Mouse (Mus musculus) testis, adult 2 months (tissue): ENCODE data around the gene Mdga1. TPM values are rescaled to one million over a fixed set of nuclear protein-coding genes. Genes with fewer than 3 reads are reported as not detected.

Experiments used
- H3K27ac ChIP-seq: fragments of 200-500 bp; 2 replicates; pipeline ENCODE4 v1.5.1; 2012; ENCODE audit warnings: low read depth, low read length; ENCODE audit not compliant: control insufficient read depth, insufficient read depth
- H3K27me3 ChIP-seq: fragments of 200-500 bp; 2 replicates; pipeline ENCODE4 v1.6.1; 2012; ENCODE audit warnings: mild to moderate bottlenecking, low read length, moderate library complexity; ENCODE audit not compliant: control insufficient read depth, insufficient read depth
- H3K36me3 ChIP-seq: fragments of 200-500 bp; 2 replicates; pipeline ENCODE4 v1.6.1; 2012; ENCODE audit warnings: mild to moderate bottlenecking, low read length; ENCODE audit not compliant: control insufficient read depth, insufficient read depth
- H3K4me1 ChIP-seq: fragments of 200-500 bp; 2 replicates; pipeline ENCODE4 v1.6.1; 2012; ENCODE audit warnings: low read length; ENCODE audit not compliant: control insufficient read depth, insufficient read depth
- H3K4me3 ChIP-seq: fragments of 200-500 bp; 2 replicates; pipeline ENCODE4 v1.5.1; 2012; ENCODE audit warnings: low read depth, mild to moderate bottlenecking, low read length, moderate library complexity, mixed read lengths; ENCODE audit not compliant: control insufficient read depth
- CTCF ChIP-seq: fragments of 200-500 bp; IDR thresholded peaks from 2 replicates; pipeline ENCODE4 v1.5.1; 2012; ENCODE audit warnings: low read depth, mild to moderate bottlenecking, inconsistent platforms, low read length, moderate library complexity; ENCODE audit not compliant: control insufficient read depth, insufficient read depth, insufficient replicate concordance
- POLR2A ChIP-seq: fragments of 200-500 bp; IDR thresholded peaks from 2 replicates; pipeline ENCODE4 v1.6.1; 2012; ENCODE audit warnings: low read depth, mild to moderate bottlenecking, inconsistent platforms, low read length, moderate library complexity; ENCODE audit not compliant: control insufficient read depth
- polyA plus RNA-seq: library from polyadenylated mRNA; depleted of rRNA; stranded (reverse); fragments of >200 nt; gene quantifications from 2 replicates; pipeline ENCODE4 v1.2.3, GENCODE M21; 2012

Gene Mdga1
- polyA plus RNA-seq, 1 experiment, result 0.42 TPM

GRCm38 (mm10) chr17:29849436-29849797 lies 120.5 kb downstream of the Mdga1 start:
- no peaks in the 10 kb centered on the region for H3K27me3 ChIP-seq
- H3K4me1 ChIP-seq, result peaks cover 6% of the 10 kb centered on the region
- no peak overlapping the region for H3K27ac ChIP-seq
- no peaks in the 10 kb centered on the region for H3K36me3 ChIP-seq
- TF ChIP-seq POLR2A, result no peak
- TF ChIP-seq CTCF, result no peak
- no peak overlapping the region for H3K4me3 ChIP-seq

DNA sequence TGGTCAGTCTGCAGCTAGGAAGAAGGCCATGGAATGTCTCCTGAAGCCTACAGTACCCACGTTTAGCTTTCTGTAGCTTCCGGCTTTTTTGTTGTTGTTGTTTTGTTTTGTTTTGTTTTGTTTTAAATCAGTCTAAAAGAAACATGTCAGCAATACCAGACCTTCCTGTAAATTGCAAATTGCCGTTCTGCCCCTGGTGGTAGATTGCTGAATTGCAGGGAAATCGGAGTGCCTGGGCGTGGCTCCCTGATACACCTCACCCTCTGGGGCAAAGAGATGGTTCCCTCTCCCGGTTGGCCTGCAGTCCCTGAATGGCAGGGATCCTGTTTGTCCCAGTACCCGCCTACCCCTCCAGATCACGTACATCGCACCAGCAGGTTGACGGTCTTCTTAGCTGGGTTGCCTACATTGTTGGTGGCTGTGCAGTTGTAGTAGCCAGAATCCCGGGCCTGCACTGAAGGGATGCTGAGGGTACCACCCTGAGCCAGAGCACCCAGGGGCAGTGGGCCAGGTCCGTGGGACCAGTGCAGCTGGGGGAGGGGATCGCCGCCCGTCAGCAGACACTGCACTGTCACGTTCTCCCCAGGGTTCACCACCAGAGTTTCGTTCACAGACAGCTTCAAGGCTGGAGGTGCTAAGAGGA lies 121.0 kb downstream of the Mdga1 start:
- TF ChIP-seq POLR2A, result no peak
- peak; percentile 74; the same call in 1 of the 2 replicates for TF ChIP-seq CTCF
- no peaks in the 10 kb centered on the region for H3K36me3 ChIP-seq
- H3K27me3 ChIP-seq, result no peaks in the 10 kb centered on the region
- H3K27ac ChIP-seq, result no peak overlapping the region
- H3K4me3 ChIP-seq, result no peak overlapping the region
- peaks cover 6% of the 10 kb centered on the region for H3K4me1 ChIP-seq

DNA sequence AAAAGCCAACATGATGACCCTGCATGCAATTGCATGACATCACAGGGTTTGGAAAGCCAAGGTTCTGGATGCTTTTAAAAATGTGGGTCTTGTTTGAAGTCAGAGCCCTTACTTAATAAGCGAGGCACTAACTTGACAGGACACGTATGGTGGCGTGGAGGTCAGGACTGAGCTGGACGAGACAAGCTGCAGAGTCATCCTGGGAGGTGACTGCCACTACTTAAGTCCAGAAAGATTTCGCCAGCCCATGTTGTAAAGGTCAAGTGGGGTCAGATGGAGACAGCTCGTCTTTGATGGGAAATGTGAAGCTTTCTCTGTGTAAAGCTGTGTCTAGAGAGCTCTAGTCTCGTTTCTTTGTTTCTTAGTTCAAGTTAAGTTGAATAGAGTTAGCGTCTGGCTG lies 122.6 kb downstream of the Mdga1 start:
- TF ChIP-seq POLR2A, result no peak

DNA sequence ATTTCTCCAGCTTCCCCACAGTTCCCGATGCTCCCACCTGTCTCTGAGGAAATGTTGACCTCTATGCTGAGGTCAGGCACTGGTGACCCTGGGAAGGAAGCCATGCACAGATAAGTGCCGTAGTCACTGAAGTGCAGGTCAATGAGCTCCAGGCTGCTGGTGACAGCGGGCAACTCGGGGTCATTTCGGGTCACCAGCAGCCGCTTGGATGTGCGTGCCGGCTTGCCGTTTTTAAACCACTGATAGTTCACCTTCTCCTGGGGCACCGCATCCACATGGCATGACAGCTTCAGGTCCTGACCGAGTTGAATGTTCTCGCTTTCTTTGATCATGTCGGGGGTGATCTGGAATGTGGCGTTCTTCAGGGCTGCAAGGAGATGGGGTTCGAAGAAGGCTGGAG lies 123.6 kb downstream of the Mdga1 start:
- Histone ChIP-seq H3K27ac (no peak overlapping the region), H3K4me1 (peaks cover 2% of the 10 kb centered on the region; the same call in 1 of the 2 replicates), H3K27me3 (no peaks in the 10 kb centered on the region), H3K36me3 (no peaks in the 10 kb centered on the region), H3K4me3 (no peak overlapping the region)
- no peak for TF ChIP-seq CTCF

More for the DNA sequence above, 122.6 kb downstream of the Mdga1 start:
- peaks cover 3% of the 10 kb centered on the region for H3K4me1 ChIP-seq
- no peaks in the 10 kb centered on the region for H3K27me3 ChIP-seq
- H3K36me3 ChIP-seq, result no peaks in the 10 kb centered on the region
- no peak overlapping the region for H3K27ac ChIP-seq
- no peak overlapping the region for H3K4me3 ChIP-seq

DNA sequence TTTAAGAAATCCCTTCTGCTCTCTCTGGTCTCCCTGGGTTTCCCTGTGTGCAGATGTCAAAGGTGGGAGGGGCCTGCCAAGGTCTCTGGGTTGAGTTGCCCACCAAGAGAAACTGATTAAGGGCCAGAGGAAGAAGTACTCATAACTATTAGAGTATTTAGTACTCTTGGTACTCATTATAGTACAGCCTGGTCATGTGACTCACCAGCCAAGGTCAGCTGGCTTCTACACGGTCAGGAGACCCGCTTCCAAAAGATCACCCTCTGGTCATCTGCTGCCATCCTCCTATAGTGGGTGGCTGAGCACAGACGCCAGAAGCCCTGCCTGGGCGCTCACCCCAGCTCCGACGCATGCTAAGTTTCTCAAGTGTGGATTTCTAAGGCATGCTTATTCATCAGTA lies 124.9 kb downstream of the Mdga1 start:
- Histone ChIP-seq H3K4me1 (peaks cover 2% of the 10 kb centered on the region; the same call in 1 of the 2 replicates), H3K4me3 (no peak overlapping the region), H3K27ac (no peak overlapping the region), H3K36me3 (no peaks in the 10 kb centered on the region), H3K27me3 (no peaks in the 10 kb centered on the region)
- TF ChIP-seq CTCF (no peak), POLR2A (no peak)

DNA sequence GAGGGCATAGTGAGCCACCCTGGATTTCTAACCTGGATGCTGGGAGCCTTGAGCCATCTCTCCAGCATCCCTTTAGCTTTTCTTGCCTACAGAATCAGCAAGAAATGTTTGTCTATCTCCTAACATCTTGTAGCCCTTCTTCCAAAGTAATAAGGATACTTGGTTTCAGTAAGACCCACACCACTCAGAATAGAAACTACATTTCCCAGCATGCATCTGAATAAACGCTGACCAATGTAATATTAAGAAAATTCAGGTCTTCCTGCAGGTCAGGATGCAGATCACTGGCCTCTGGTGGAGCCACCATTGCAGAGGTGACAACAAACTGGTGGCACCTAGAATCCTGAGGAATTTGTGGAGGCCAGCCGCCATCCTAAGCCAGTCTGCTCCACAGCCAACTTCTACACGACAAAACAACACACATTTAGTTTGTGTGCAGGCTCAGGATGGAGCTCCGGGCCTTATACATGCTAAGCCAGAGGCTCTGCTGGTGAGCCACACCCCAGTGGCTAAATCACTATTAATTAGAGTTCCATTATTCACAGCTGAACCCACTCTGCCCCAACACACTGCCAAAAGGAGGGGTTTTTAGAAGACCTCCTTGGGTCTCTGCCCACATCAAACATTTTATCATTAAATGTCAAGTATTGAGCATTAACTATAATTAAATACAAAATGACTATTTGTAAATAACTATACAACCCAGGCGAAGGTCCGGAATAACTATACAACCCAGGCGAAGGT lies 126.3 kb downstream of the Mdga1 start:
- TF ChIP-seq CTCF, result no peak
- no peak for TF ChIP-seq POLR2A

DNA sequence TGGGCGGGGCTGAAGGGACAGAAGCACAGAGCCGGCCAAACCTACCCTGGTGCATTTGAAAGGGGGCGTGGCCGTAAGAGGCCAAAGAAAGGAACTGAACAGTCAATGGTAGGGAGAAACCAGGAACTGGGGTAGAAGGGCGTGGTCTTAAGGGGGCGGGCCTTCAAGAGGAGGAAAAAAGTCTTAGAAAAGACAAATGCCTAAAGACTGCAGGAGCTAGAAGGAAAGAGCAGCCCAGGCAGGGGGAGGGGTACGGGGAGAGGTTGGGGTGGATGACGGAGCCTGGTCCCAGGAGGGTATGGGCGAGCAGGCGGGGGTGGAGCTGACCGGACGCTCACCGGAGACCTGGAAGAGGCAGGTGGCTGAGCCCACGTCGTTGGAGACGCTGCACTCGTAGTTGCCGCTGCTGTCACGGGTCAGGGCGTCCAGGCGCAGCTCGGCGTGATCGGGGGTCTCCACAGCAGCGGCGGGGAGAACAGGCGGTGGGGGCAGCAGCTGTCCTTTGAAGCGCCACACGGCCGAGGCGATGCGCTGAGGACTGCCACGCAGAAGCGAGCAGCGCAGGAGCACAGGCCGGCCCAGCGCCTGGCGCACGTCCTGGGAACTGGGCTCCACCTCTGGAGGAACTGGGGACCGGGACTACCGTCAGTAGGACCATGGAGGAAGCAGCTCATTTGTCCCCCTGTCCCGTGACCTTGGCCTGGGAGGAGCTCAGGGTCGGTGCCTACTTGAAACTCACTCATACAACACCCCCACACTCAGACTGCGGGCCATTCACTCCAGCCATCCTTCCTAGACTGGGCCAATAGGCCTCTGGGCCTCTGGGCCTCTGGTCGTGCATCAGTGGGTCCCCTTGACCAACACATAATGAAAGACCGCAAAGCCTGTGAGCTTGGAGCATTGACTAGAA lies 127.9 kb downstream of the Mdga1 start:
- peak overlapping the region; percentile 11 for H3K4me3 ChIP-seq
- TF ChIP-seq POLR2A (no peak), CTCF (no peak)
- H3K36me3 ChIP-seq, result no peaks in the 10 kb centered on the region
- H3K27ac ChIP-seq, result no peak overlapping the region
- H3K4me1 ChIP-seq, result peaks cover 2% of the 10 kb centered on the region; the same call in 1 of the 2 replicates
- no peaks in the 10 kb centered on the region for H3K27me3 ChIP-seq

More for the DNA sequence above, 126.3 kb downstream of the Mdga1 start:
- Histone ChIP-seq H3K4me3 (no peak overlapping the region), H3K27ac (no peak overlapping the region), H3K36me3 (no peaks in the 10 kb centered on the region), H3K4me1 (peaks cover 2% of the 10 kb centered on the region; the same call in 1 of the 2 replicates), H3K27me3 (no peaks in the 10 kb centered on the region)
